Mouse (Mus musculus): ENCODE measurements at regions not wholly inside any gene's neighbourhood (a gene's known extent, or its start where the extent isn't known, plus 50 kb on each side); places are given as distances from the start of the nearest gene placed in this dataset.
A peak's percentile ranks its signal among the peaks of the same experiment; 100 is the strongest.

DNA sequence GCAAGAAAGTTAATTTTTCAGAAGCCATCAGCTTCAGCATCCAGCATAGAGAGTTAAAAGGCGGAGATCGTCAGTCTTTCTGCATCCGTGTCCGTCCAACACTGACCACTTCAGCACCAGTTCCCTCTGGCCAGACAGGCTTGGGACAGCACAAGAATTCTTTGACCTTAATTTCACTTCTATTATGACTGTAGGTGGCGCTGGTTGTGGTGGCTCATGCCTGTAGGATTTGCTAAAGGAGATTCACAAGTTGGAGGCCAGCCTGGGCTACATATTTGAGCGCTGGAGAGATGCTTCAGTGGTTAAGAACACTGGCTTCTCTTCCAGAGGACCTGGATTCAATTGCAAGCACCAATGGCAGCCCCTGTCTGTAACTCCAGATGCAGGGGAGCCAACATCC, 66.0 kb downstream of the Amer2 start:
- no peak for DNase-seq (ENCODE audit: low spot score in 2 of 2)

GRCm38 (mm10) chr14:60443821-60444551, 70.9 kb downstream of the Amer2 start:
- DNase-seq (ENCODE audit: low spot score in 2 of 2): no peak

DNA sequence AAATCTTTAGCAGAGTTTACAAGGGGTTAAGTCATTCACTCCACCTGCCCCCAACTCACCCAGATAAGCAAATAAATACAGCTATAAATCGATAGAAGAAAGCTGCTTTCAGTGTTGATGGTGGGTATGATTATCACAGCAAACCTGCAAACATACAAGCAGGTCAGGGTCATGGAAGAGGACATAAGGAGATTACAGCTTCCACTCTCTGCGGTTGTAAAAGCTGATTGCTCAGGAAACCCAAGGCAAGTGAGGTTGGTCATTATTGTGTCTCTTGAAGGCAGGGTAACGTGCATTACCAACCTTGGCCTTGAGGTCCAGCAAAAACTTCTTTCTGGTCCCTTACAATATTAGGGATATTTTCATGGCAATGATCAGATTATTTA, 71.5 kb downstream of the Amer2 start:
- no peak for DNase-seq (ENCODE audit: low spot score in 2 of 2)

- no peak for DNase-seq (ENCODE audit: low spot score in 2 of 2)
Measured at GRCm38 (mm10) chr14:60446037-60446436, 73.0 kb downstream of the Amer2 start.

GRCm38 (mm10) chr14:60451216-60451615, 78.2 kb downstream of the Amer2 start:
- DNase-seq (ENCODE audit: low spot score in 2 of 2): no peak

GRCm38 (mm10) chr14:60451684-60452083, 78.6 kb downstream of the Amer2 start:
- no peak for DNase-seq (ENCODE audit: low spot score in 2 of 2)

DNA sequence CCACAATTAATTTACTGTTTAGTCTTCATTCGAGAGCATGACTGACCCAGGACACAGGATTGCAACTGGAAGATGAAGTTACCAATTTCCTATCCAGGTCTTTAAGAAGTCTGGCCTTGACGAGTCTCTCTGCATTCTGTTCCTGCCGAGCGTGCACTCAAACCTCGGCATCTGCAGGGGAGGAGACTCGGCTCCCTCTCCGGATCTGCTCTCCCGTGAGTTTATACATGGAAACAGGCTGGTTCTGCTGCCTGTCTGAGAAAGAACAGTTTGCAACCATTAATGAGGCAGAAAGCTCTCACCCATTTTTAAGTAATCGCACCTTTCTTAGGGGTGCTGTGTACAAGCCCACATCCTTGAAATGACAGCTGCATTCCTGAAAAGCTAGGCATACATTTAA, 83.7 kb downstream of the Amer2 start:
- DNase-seq (ENCODE audit: low spot score in 2 of 2): no peak

DNA sequence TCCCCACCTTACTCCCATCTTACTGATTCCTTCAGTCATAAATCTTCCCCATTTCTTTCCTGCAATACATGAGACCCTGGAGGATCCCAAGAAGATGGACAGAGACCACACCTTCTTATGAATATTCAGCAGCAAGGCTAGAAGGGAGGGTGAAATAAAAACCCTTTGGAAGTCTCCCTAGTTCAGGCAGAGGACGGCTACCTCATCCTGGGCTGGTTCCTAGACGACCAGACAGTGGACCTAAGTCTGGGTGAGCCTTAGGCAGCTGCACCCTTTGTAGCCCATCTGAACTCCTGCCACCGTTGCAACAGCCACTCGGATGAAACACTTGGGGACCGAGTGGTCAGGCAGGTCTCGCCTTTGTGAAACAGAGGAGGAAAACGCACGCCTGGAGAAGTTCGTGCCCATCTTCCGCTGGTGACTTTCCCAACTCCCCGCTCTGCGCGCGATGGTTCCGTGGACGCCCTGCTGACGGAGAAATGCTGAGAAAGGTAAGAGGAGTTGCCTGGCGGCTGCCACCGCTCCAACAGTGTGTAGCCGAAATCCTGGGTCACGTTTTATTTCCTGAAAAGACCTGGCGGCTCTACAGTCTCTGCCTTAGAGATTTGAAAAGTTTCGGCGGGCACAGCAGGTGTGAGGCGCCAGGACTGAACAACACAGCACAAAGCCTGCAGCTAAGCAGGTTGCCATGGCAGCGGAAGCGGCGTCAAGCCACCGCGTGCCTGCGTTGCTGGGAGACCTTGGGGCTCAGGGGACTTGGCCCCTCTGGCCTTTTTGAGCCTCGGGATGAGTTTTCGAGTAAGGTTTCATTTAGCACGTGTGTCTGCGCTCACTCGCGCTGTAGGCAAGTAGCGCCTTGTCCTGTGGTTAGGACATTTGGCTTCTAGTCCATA, 112.2 kb downstream of the Amer2 start:
- DNase-seq (ENCODE audit: low spot score in 2 of 2): peak; percentile 55 to 67

DNA sequence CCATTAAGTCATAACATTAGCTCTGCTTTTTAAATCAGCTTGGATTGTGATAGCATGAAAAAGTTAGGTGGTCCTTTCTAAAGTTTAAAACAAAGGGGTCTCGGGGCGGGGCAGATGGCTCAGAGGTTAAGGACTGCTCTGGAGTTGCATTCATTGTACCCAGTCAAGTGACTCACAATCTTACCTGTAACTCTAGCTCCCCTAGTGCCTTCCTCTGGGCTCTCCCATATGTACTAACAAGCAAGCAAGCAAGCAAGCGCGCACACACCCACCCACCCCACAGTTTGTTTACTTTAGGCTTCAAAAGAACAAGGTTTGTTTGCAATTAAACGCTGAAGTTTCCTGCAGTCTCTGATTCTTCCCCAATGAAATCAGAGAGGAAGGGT, 112.8 kb downstream of the Amer2 start:
- no peak for DNase-seq (ENCODE audit: low spot score in 2 of 2)

DNA sequence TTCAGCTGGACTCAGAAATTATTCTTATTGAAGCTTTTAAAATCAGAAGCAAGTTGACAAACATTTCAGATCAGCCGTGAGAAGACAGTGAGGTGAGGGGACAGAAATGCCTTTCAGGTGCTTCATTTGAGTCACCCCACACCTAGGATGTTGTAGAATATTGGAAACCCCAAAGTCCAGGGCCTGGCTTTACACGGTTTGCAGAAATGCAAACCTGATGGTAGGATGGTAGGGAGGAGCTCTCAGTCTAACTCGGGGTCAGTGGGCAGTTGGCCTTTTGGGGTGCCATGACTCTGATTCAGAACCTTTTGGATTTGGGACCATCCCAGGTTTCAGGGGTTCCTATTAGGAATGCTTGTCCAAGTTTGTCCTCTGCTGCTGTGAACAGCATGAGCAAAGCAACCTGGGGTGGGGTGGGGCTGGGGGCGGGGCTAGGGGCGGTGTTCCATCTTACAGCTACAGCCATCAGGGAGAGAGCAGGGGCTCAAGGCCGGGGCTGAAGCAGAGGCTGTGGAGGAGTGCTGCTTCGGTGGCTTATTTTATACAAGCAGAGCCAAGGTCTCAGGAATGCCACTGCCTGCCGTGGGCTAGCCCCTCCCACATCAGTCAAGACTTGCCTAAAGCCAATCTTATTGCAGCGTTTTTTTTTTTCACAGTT, 113.3 kb downstream of the Amer2 start:
- DNase-seq (ENCODE audit: low spot score in 2 of 2): no peak

- DNase-seq (ENCODE audit: low spot score in 2 of 2): no peak
Measured at GRCm38 (mm10) chr14:60489111-60489510, 116.1 kb downstream of the Amer2 start.

DNA sequence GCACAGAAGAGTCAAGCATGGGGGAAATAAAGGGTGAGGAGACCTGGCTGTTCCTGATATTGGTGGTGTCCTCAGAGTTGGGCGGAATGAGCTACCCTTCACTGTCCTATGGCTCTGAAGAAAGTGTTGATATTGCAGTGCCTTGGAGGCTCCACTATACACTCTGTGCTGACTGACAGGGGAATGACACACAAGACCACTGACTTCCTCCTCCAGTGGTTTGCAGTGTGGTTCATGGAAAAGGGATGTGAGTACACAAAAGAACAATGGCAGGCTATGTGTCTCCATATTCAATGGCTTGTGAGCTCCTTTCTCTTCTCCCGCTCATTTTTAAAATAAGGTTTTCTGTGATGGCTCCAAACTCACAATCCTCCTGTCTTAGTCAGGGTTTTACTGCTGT, 117.8 kb downstream of the Amer2 start:
- no peak for DNase-seq (ENCODE audit: low spot score in 2 of 2)

GRCm38 (mm10) chr14:60495441-60495840, 122.4 kb downstream of the Amer2 start:
- DNase-seq (ENCODE audit: low spot score in 2 of 2): no peak

DNA sequence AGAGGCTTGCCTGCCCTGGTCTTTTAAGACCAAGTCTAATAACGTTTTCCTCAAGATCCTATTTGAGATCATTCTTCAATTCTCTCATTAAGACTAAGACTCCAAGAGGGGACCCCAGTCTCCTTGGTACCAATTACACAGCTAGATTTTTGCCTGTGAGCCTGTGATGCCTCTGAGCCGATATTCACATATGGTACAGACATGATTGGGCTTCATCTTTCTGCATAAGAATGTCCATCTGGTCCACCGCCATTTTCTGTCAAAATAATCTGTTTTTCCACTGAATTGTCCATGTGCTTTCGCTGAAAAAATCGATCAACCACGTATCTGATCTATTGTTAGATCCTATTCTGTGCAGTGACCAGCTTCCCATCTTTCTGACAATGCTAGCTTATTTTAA, 129.5 kb downstream of the Amer2 start:
- no peak for DNase-seq (ENCODE audit: low spot score in 2 of 2)

DNA sequence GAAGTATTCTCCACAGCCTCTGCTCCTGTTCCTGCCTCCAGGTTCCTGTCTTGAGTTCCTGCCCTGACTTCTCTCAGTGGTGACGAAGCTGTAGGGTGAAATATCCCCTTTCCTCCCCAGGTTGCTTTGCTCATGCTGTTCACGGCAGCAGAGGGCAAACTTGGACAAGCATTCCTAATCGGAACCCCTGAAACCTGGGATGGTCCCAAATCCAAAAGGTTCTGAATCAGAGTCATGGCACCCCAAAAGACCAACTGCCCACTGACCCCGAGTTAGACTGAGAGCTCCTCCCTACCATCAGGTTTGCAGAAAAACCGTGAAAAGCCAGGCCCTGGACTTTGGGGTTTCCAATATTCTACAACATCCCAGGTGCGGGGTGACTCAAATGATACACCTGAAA, 128.7 kb upstream of the Spata13 start:
- DNase-seq (ENCODE audit: low spot score in 2 of 2): no peak

GRCm38 (mm10) chr14:60506296-60506695, 127.5 kb upstream of the Spata13 start:
- DNase-seq (ENCODE audit: low spot score in 2 of 2): no peak

DNA sequence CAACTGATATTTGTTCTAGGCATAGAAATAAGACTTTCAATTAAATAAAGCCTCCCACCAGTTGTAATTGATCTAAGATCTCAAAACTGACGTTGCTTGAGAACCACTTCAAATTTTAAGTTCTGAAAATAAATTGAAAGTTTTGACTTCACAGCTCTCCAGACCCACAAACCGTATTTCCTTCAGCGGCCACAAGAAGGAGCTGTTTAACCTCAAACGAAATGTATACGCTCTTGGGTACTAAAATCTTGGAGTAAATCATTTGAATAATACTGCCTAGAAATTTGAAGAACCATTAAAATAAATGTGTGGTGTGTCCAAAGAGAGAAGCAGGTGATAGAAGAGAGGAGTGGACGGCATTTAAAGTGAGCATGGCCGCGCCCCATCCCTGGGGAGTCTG, 120.2 kb upstream of the Spata13 start:
- no peak for DNase-seq (ENCODE audit: low spot score in 2 of 2)

DNA sequence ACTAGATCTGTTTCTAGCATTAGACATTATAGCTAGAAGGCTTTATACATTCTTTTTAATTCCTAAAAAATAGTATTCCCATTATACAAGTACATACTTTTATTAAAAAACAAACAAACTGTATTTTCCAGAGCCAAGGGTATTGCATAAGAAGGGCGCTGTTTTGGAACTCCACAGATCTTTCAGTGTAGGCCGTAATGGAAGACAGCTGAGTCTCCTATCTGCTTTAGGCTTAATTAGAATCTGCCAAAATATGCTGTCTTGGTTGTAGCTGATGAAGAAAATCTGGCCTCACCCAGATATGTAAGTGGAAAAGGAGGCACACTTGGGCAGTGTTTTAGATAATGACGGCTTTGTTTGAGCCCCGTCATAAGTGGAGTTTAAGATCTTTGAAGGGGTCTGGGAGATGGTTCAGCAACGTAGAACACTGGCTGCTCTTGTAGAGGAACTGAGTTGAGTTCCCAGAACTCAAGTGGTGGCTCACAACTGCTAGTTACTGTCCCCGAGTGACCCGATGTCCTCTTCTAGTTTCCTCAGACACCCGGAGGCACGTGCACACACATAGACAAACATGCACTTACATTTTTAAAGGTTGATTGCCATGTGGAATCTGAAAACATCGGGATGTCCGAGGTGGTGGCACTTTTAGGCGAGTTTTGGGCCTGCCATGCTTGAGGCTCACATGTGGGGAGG, 118.6 kb upstream of the Spata13 start:
- DNase-seq (ENCODE audit: low spot score in 2 of 2): no peak

DNA sequence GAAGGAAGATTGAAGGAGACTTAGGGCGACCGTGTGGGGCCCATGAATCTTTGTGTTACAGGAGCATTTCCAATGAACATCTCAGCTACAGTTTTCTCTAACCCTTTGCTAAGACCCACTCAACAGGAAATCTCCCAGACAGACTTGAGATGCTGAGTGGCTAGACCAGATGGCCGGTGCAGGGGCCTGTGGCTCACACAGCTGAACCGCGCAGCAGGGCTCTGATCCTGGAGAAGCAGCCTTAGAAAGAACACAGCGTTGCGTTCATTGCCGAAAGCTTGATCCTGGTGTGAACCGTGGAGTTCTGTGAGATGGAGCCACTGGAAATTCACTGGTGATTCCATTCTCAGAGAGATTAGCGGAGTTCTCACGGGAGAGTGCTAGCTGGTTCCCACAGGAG, 115.9 kb upstream of the Spata13 start:
- DNase-seq (ENCODE audit: low spot score in 2 of 2): no peak

- DNase-seq (ENCODE audit: low spot score in 2 of 2): no peak
Measured at GRCm38 (mm10) chr14:60523010-60523409, 110.8 kb upstream of the Spata13 start.

- no peak for DNase-seq (ENCODE audit: low spot score in 2 of 2)
Measured at GRCm38 (mm10) chr14:60524869-60525268, 108.9 kb upstream of the Spata13 start.
